Mouse (Mus musculus) induced T-regulatory cell, adult 2 months (primary cell): ENCODE measurements around the gene Inpp5f.
"Not testable (repeated sequence)": the region's sequence is repeated elsewhere in the genome, so short reads cannot be mapped to it uniquely, and the experiment has no call there.

ENCODE experiments used
- DNase-seq: peaks from one replicate; pipeline ENCODE4 v3.0.0-alpha.2; 2012; ENCODE audit warnings: low read depth

The Inpp5f gene

GRCm38 (mm10) chr7:128664861-128665377 lies 53.8 kb downstream of the Inpp5f start:
- no peak for DNase-seq

- DNase-seq = no peak
Measured at GRCm38 (mm10) chr7:128667788-128668187, 56.7 kb downstream of the Inpp5f start.

GRCm38 (mm10) chr7:128668831-128669230 lies 57.7 kb downstream of the Inpp5f start:
- DNase-seq = no peak

GRCm38 (mm10) chr7:128671952-128672351 lies 60.8 kb downstream of the Inpp5f start:
- DNase-seq = no peak

GRCm38 (mm10) chr7:128672408-128673010 lies 61.4 kb downstream of the Inpp5f start:
- DNase-seq = no peak

- no peak for DNase-seq
Measured at GRCm38 (mm10) chr7:128678546-128678945, 67.4 kb downstream of the Inpp5f start.

- DNase-seq = peak; percentile 86
Measured at GRCm38 (mm10) chr7:128687821-128688564, 76.9 kb downstream of the Inpp5f start.

GRCm38 (mm10) chr7:128689347-128689746 lies 78.2 kb downstream of the Inpp5f start:
- no peak for DNase-seq

- peak; percentile 91 for DNase-seq
Measured at GRCm38 (mm10) chr7:128690070-128690469, 78.9 kb downstream of the Inpp5f start.

GRCm38 (mm10) chr7:128690796-128691195 lies 79.7 kb downstream of the Inpp5f start:
- peak; percentile 46 for DNase-seq

GRCm38 (mm10) chr7:128692163-128692562 lies 81.0 kb downstream of the Inpp5f start:
- no peak for DNase-seq

- no peak for DNase-seq
Measured at GRCm38 (mm10) chr7:128694848-128695247, 83.7 kb downstream of the Inpp5f start.

- DNase-seq = not testable (repeated sequence)
Measured at GRCm38 (mm10) chr7:128699959-128700358, 88.8 kb downstream of the Inpp5f start.

GRCm38 (mm10) chr7:128705735-128706134 lies 94.6 kb downstream of the Inpp5f start:
- DNase-seq = peak; percentile 77

GRCm38 (mm10) chr7:128717991-128718390 lies 106.9 kb downstream of the Inpp5f start:
- DNase-seq = no peak

- peak; percentile 82 for DNase-seq
Measured at GRCm38 (mm10) chr7:128724761-128725160, 113.6 kb downstream of the Inpp5f start.

GRCm38 (mm10) chr7:128725189-128725588 lies 114.1 kb downstream of the Inpp5f start:
- no peak for DNase-seq

- DNase-seq = no peak
Measured at GRCm38 (mm10) chr7:128726999-128727398, 115.9 kb downstream of the Inpp5f start.

GRCm38 (mm10) chr7:128727701-128728100 lies 116.6 kb downstream of the Inpp5f start:
- DNase-seq = no peak

GRCm38 (mm10) chr7:128728738-128729137 lies 117.6 kb downstream of the Inpp5f start:
- no peak for DNase-seq

- no peak for DNase-seq
Measured at GRCm38 (mm10) chr7:128731585-128731984, 120.5 kb downstream of the Inpp5f start.

GRCm38 (mm10) chr7:128738041-128738440 lies 126.9 kb downstream of the Inpp5f start:
- peak; percentile 76 for DNase-seq

GRCm38 (mm10) chr7:128739116-128739461 lies 128.0 kb downstream of the Inpp5f start:
- DNase-seq = no peak
